ENCODE assay signal across 26 mouse cellular contexts in the genomic region with DNA sequence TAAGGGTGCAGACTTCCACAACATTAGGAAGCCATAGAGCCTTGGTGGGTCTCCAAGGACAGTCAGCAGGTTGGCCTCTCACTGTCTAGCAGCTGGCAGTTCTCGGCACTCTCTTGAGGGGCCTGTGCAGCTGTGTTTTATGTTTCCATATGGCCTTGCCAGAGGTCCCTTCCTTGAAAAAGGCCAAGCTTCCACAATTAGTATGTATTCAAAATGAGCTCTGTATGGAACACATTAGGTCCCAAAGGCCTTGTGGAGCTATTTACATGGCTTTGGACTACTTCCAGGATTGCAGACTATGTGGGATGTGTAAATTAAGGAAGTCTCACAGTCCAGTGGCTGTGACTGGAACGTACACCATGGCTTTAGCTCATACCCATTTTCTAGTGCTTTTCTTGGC. TPM values are rescaled to one million over a fixed set of nuclear protein-coding genes. Genes with fewer than 3 reads are reported as not detected.
A peak's percentile ranks its signal among the peaks of the same experiment; 100 is the strongest.
DNase-seq lines count a peak whose midpoint lies in the region; ATAC-seq lines count a peak whose summit lies in the region.
"Had no signal": no experiment of that assay in that cellular context is flagged by ENCODE, and none has a peak within 500 bp of the region (broad histone marks: within the 10 kb centered on the region; RNA-seq: fewer than 3 reads in every experiment).

No protein-coding gene starts in this region.

- H3K4me3 ChIP-seq in kidney, embryonic 16.5 days (ENCODE audit: low read length), result no peak overlapping the region
- no peak overlapping the region for H3K4me3 ChIP-seq in neural tube, embryonic 13.5 days
- H3K4me3 ChIP-seq in limb, embryonic 15.5 days, result no peak overlapping the region
- H3K4me3 ChIP-seq: embryonic facial prominence, embryonic 15.5 days; heart, embryonic 12.5 days; hindbrain, embryonic 10.5 days; liver, embryonic 15.5 days; midbrain, embryonic 15.5 days; myocyte had no signal

- no peaks in the 10 kb centered on the region for H3K9me3 ChIP-seq in kidney, embryonic 16.5 days (ENCODE audit: low read length)
- no peaks in the 10 kb centered on the region for H3K9me3 ChIP-seq in neural tube, embryonic 13.5 days
- H3K9me3 ChIP-seq in limb, embryonic 15.5 days, result no peaks in the 10 kb centered on the region
- H3K9me3 ChIP-seq: embryonic facial prominence, embryonic 15.5 days; G1E; heart, embryonic 12.5 days; hindbrain, embryonic 10.5 days; liver, embryonic 15.5 days; midbrain, embryonic 15.5 days had no signal

- no peaks in the 10 kb centered on the region for H3K4me1 ChIP-seq in kidney, embryonic 16.5 days (ENCODE audit: insufficient read depth, low read length)
- H3K4me1 ChIP-seq in neural tube, embryonic 13.5 days (replicated peaks), result no peaks in the 10 kb centered on the region
- peaks cover 9% of the 10 kb centered on the region for H3K4me1 ChIP-seq in limb, embryonic 15.5 days
- H3K4me1 ChIP-seq: embryonic facial prominence, embryonic 15.5 days; hindbrain, embryonic 10.5 days; liver, embryonic 15.5 days; midbrain, embryonic 15.5 days had no signal

- 58% methylated on average over 2 of the region's 2 CpGs for WGBS in kidney, embryonic 16.5 days
- WGBS in neural tube, embryonic 13.5 days, result 49% methylated on average over 2 of the region's 2 CpGs
- WGBS in limb, embryonic 15.5 days, result 23% methylated on average over 2 of the region's 2 CpGs

- H3K36me3 ChIP-seq in kidney, embryonic 16.5 days (ENCODE audit: insufficient read depth, low read length), result no peaks in the 10 kb centered on the region
- no peaks in the 10 kb centered on the region for H3K36me3 ChIP-seq in neural tube, embryonic 13.5 days
- no peaks in the 10 kb centered on the region for H3K36me3 ChIP-seq in limb, embryonic 15.5 days
- H3K36me3 ChIP-seq: embryonic facial prominence, embryonic 15.5 days; G1E; heart, embryonic 12.5 days; hindbrain, embryonic 10.5 days; liver, embryonic 15.5 days; midbrain, embryonic 15.5 days had no signal

- H3K27me3 ChIP-seq in kidney, embryonic 16.5 days (ENCODE audit: insufficient read depth, low read length), result no peaks in the 10 kb centered on the region
- H3K27me3 ChIP-seq in neural tube, embryonic 13.5 days, result no peaks in the 10 kb centered on the region
- H3K27me3 ChIP-seq in limb, embryonic 15.5 days, result no peaks in the 10 kb centered on the region
- H3K27me3 ChIP-seq: embryonic facial prominence, embryonic 15.5 days; heart, embryonic 12.5 days; liver, embryonic 15.5 days; midbrain, embryonic 15.5 days had no signal

- H3K27ac ChIP-seq in kidney, embryonic 16.5 days (ENCODE audit: low read length), result no peak overlapping the region
- H3K27ac ChIP-seq in neural tube, embryonic 13.5 days (replicated peaks), result no peak overlapping the region
- peak overlapping the region; percentile 57; the same call in 1 of the 2 replicates for H3K27ac ChIP-seq in limb, embryonic 15.5 days
- H3K27ac ChIP-seq: embryonic facial prominence, embryonic 15.5 days; hindbrain, embryonic 10.5 days; hindbrain, postnatal 0 days; liver, embryonic 15.5 days; midbrain, embryonic 15.5 days had no signal

- H3K4me2 ChIP-seq in kidney, embryonic 16.5 days (replicated peaks; ENCODE audit: low read depth, low read length), result no peak overlapping the region
- H3K4me2 ChIP-seq in neural tube, embryonic 13.5 days, result no peak overlapping the region
- no peak overlapping the region for H3K4me2 ChIP-seq in limb, embryonic 15.5 days
- H3K4me2 ChIP-seq: embryonic facial prominence, embryonic 15.5 days; heart, embryonic 12.5 days; liver, embryonic 15.5 days; midbrain, embryonic 15.5 days had no signal

- no peak overlapping the region for H3K9ac ChIP-seq in kidney, embryonic 16.5 days (replicated peaks; ENCODE audit: low read length)
- no peak overlapping the region for H3K9ac ChIP-seq in neural tube, embryonic 13.5 days
- H3K9ac ChIP-seq in limb, embryonic 15.5 days, result no peak overlapping the region
- H3K9ac ChIP-seq: embryonic facial prominence, embryonic 15.5 days; heart, embryonic 12.5 days; liver, embryonic 15.5 days; midbrain, embryonic 15.5 days had no signal

- peak; percentile 69 for DNase-seq in gastrocnemius, adult 18-20 months (ENCODE audit: low spot score)
- no peak for DNase-seq in gastrocnemius, postnatal 10 days
- DNase-seq in kidney, adult 9 months, result no peak
- no peak for DNase-seq in neural tube, embryonic 10.5 days (ENCODE audit: extremely low spot score, low spot score)
- no peak for DNase-seq in left cerebral cortex, adult 9 months (ENCODE audit: low spot score in 2 of 2)
- DNase-seq: adrenal gland, postnatal 14 days; cerebellum, adult 11-12 months; cerebellum, postnatal 14 days; kidney, adult 2 months; left cerebral cortex, postnatal 4 days; thymus, postnatal 25 days had no signal

- ATAC-seq in kidney, embryonic 16.5 days (ENCODE audit: low FRiP score, low TSS enrichment), result peak; percentile 79
- ATAC-seq in neural tube, embryonic 13.5 days (ENCODE audit: low read depth), result peak; percentile 67; the same call in 1 of the 2 replicates
- ATAC-seq in limb, embryonic 15.5 days (ENCODE audit: insufficient number of reproducible peaks, low FRiP score, low TSS enrichment, low read depth), result peak; percentile 85
- ATAC-seq: hindbrain, postnatal 0 days; midbrain, embryonic 15.5 days had no signal

RNA-seq across cellular contexts. Expression of a gene that starts 8.1 kb away (rescaled TPM):
- total RNA-seq in gastrocnemius, adult 18-20 months (2021), result 100 to 1,000 TPM; 207 to 247 TPM
- 100 to 1,000 TPM; 129 to 132 TPM for total RNA-seq in gastrocnemius, postnatal 10 days (2021)
- polyA plus RNA-seq in kidney, embryonic 16.5 days (2015; fragmentation: Nextera tagmentation; extraction: Ambion mirVana), result 0.04 and 0.05 TPM in 2 replicates
- polyA plus RNA-seq in neural tube, embryonic 13.5 days (2015; fragmentation: Nextera tagmentation; extraction: Ambion mirVana), result 0.04 TPM in 1 of 2 replicates, not detected in the other
- 0.56 and 1.9 TPM in 2 replicates for polyA plus RNA-seq in limb, embryonic 15.5 days (2015; fragmentation: Nextera tagmentation; extraction: Ambion mirVana)
- total RNA-seq: hindbrain, postnatal 0 days; layer of hippocampus, adult 8-10 months; left cerebral cortex, adult 18-20 months; left cerebral cortex, postnatal 4 days; megakaryocyte-erythroid progenitor cell, adult 5-6 weeks had no signal
- polyA plus RNA-seq: G1E; hindbrain, embryonic 10.5 days; small intestine, adult 2 months had no signal
